11 mouse cellular contexts compared by ENCODE assay signal in genomic region chr6:88821901-88822300, GRCm38 (mm10). TPM values are rescaled to one million over a fixed set of nuclear protein-coding genes. Genes with fewer than 3 reads are reported as not detected.
DNase-seq lines count a peak whose midpoint lies in the region; ATAC-seq lines count a peak whose summit lies in the region.
"Had no signal": no experiment of that assay in that cellular context is flagged by ENCODE, and none has a peak within 500 bp of the region (broad histone marks: within the 10 kb centered on the region; RNA-seq: fewer than 3 reads in every experiment).

No protein-coding gene starts in this region.

- no peaks in the 10 kb centered on the region for H3K36me3 ChIP-seq in limb, embryonic 10.5 days
- no peaks in the 10 kb centered on the region for H3K36me3 ChIP-seq in embryonic facial prominence, embryonic 10.5 days (replicated peaks)
- H3K36me3 ChIP-seq: forebrain, embryonic 12.5 days; midbrain, embryonic 12.5 days had no signal

- H3K4me1 ChIP-seq in limb, embryonic 10.5 days: peaks cover 26% of the 10 kb centered on the region
- peaks cover 23% of the 10 kb centered on the region for H3K4me1 ChIP-seq in embryonic facial prominence, embryonic 10.5 days

- no peaks in the 10 kb centered on the region for H3K9me3 ChIP-seq in limb, embryonic 10.5 days (replicated peaks)
- H3K9me3 ChIP-seq in embryonic facial prominence, embryonic 10.5 days: no peaks in the 10 kb centered on the region
- H3K9me3 ChIP-seq: forebrain, embryonic 12.5 days; midbrain, embryonic 12.5 days had no signal

- H3K27me3 ChIP-seq in limb, embryonic 10.5 days (ENCODE audit: low read depth, poor library complexity, severe bottlenecking): 0 out of 2 replicates have a peak, but pooled peaks cover 6% of the 10 kb centered on the region
- no peaks in the 10 kb centered on the region for H3K27me3 ChIP-seq in embryonic facial prominence, embryonic 10.5 days (replicated peaks; ENCODE audit: low read depth, poor library complexity, severe bottlenecking)
- H3K27me3 ChIP-seq: midbrain, embryonic 12.5 days had no signal

- 77% methylated on average over 11 of the region's 11 CpGs for WGBS in limb, embryonic 10.5 days
- WGBS in embryonic facial prominence, embryonic 10.5 days: 86% methylated on average over 11 of the region's 11 CpGs

- peak overlapping the region; percentile 42; the same call in 1 of the 2 replicates for H3K27ac ChIP-seq in limb, embryonic 10.5 days
- H3K27ac ChIP-seq in embryonic facial prominence, embryonic 10.5 days (replicated peaks): no peak overlapping the region
- H3K27ac ChIP-seq: forebrain, embryonic 12.5 days; kidney, postnatal 0 days; midbrain, embryonic 12.5 days had no signal

- ATAC-seq in erythroblast, adult 5-6 weeks (replicated peaks; ENCODE audit: low FRiP score, poor library complexity, severe bottlenecking): 0 out of 2 replicates have a peak, but pooled peaks have one; percentile 12
- no peak for ATAC-seq in granulocyte monocyte progenitor cell, adult 5-6 weeks (replicated peaks; ENCODE audit: poor library complexity, severe bottlenecking)

- no peak overlapping the region for H3K4me3 ChIP-seq in limb, embryonic 10.5 days
- no peak overlapping the region for H3K4me3 ChIP-seq in embryonic facial prominence, embryonic 10.5 days
- H3K4me3 ChIP-seq: forebrain, embryonic 12.5 days; midbrain, embryonic 12.5 days had no signal

- peak; percentile 44 to 62 for DNase-seq in layer of hippocampus, postnatal 36 days
- no peak for DNase-seq in layer of hippocampus, postnatal 14 days (ENCODE audit: low spot score in 2 of 2)
- DNase-seq in adrenal gland, postnatal 36 days: peak; percentile 79 to 81
- DNase-seq in limb, embryonic 10.5 days (ENCODE audit: low spot score): no peak
- no peak for DNase-seq in embryo, embryonic 10 days (ENCODE audit: low spot score)
- no peak for DNase-seq in embryonic facial prominence, embryonic 10.5 days (ENCODE audit: low spot score)

RNA-seq across cellular contexts. Expression of gene Abtb1, which starts 19.9 kb away (rescaled TPM):
- total RNA-seq in layer of hippocampus, postnatal 36 days (2021): 10 to 100 TPM; 29.7 to 30.6 TPM
- total RNA-seq in layer of hippocampus, postnatal 14 days (2021): 10 to 100 TPM; 25.8 to 32.1 TPM
- 10 to 100 TPM; 19.3 to 30.3 TPM for total RNA-seq in adrenal gland, postnatal 36 days (2021)
- 78.6 and 90.1 TPM in 2 replicates for total RNA-seq in erythroblast, adult 5-6 weeks (2015; ENCODE audit: low replicate concordance)
- 218 and 344 TPM in 2 replicates for total RNA-seq in erythroblast, adult 5-6 weeks (2017; ENCODE audit: low replicate concordance)
- polyA plus RNA-seq in limb, embryonic 10.5 days (2016; fragmentation: Nextera tagmentation; extraction: Ambion mirVana): 22.9 and 25.3 TPM in 2 replicates
- 19.7 and 21.6 TPM in 2 replicates for total RNA-seq in granulocyte monocyte progenitor cell, adult 5-6 weeks (2014; fragmentation: Nextera tagmentation)
- total RNA-seq in granulocyte monocyte progenitor cell, adult 5-6 weeks (2017): 22.3 and 35.6 TPM in 2 replicates
- 25.2 and 26.4 TPM in 2 replicates for polyA plus RNA-seq in embryonic facial prominence, embryonic 10.5 days (2016; fragmentation: Nextera tagmentation; extraction: Ambion mirVana)

RNA-seq across cellular contexts. Expression of gene Podxl2, which starts 52.9 kb away (rescaled TPM):
- 100 to 1,000 TPM; 159 to 169 TPM for total RNA-seq in layer of hippocampus, postnatal 36 days (2021)
- 100 to 1,000 TPM; 212 to 229 TPM for total RNA-seq in layer of hippocampus, postnatal 14 days (2021)
- 10 to 100 TPM; 34.6 to 61.1 TPM for total RNA-seq in adrenal gland, postnatal 36 days (2021)
- not detected in 2 replicates for total RNA-seq in erythroblast, adult 5-6 weeks (2015; ENCODE audit: low replicate concordance)
- not detected in 2 replicates for total RNA-seq in erythroblast, adult 5-6 weeks (2017; ENCODE audit: low replicate concordance)
- polyA plus RNA-seq in limb, embryonic 10.5 days (2016; fragmentation: Nextera tagmentation; extraction: Ambion mirVana): 31.1 and 50.4 TPM in 2 replicates
- not detected in 2 replicates for total RNA-seq in granulocyte monocyte progenitor cell, adult 5-6 weeks (2014; fragmentation: Nextera tagmentation)
- not detected in 2 replicates for total RNA-seq in granulocyte monocyte progenitor cell, adult 5-6 weeks (2017)
- 52.1 and 56.3 TPM in 2 replicates for polyA plus RNA-seq in embryonic facial prominence, embryonic 10.5 days (2016; fragmentation: Nextera tagmentation; extraction: Ambion mirVana)

Comparison
In these comparisons a context has a peak if more than half of its experiments do, and no peak if none do; other contexts are left out.
1. DNase-seq: peak in layer of hippocampus, postnatal 36 days (2 of 2) and adrenal gland, postnatal 36 days (2 of 2); none in layer of hippocampus, postnatal 14 days (0 of 2), limb, embryonic 10.5 days (single experiment), embryo, embryonic 10 days (single experiment) and embryonic facial prominence, embryonic 10.5 days (single experiment).
2. RNA of gene Podxl2, which starts 52.9 kb away (total RNA-seq): 212 to 229 TPM in layer of hippocampus, postnatal 14 days, 159 to 169 TPM in layer of hippocampus, postnatal 36 days and 34.6 to 61.1 TPM in adrenal gland, postnatal 36 days; not detected in erythroblast, adult 5-6 weeks and not detected in granulocyte monocyte progenitor cell, adult 5-6 weeks; every median in the first group is over 10 times any median in the second.